Mouse (Mus musculus) kidney, embryonic 15.5 days (tissue): ENCODE results near the gene 5330417C22Rik. TPM values are rescaled to one million over a fixed set of nuclear protein-coding genes. Genes with fewer than 3 reads are reported as not detected.

Source experiments
- ATAC-seq: fragments of 200-750 bp; cut with Nextera tagmentation; replicated peaks from 2 replicates; pipeline ENCODE4 v1.8.0; 2017; ENCODE audit warnings: moderate TSS enrichment; ENCODE audit not compliant: low FRiP score
- H3K27ac ChIP-seq: fragments of 300-500 bp; sonication (generic); 2 replicates; pipeline ENCODE4 v1.5.1; 2015; ENCODE audit warnings: mild to moderate bottlenecking, inconsistent platforms
- H3K27me3 ChIP-seq: fragments of 300-500 bp; sonication (generic); 2 replicates; pipeline ENCODE4 v1.6.1; 2015; ENCODE audit warnings: inconsistent platforms
- H3K36me3 ChIP-seq: fragments of 300-500 bp; sonication (generic); 2 replicates; pipeline ENCODE4 v1.6.1; 2015; ENCODE audit warnings: inconsistent platforms
- H3K4me1 ChIP-seq: fragments of 300-500 bp; sonication (generic); 2 replicates; pipeline ENCODE4 v1.6.1; 2015; ENCODE audit warnings: inconsistent platforms
- H3K4me2 ChIP-seq: fragments of 300-500 bp; sonication (generic); 2 replicates; pipeline ENCODE4 v1.6.1; 2015; ENCODE audit warnings: moderate library complexity, mild to moderate bottlenecking, inconsistent platforms
- H3K4me3 ChIP-seq: fragments of 300-500 bp; sonication (generic); replicated peaks from 2 replicates; pipeline ENCODE4 v1.5.1; 2015; ENCODE audit warnings: mild to moderate bottlenecking, inconsistent platforms
- H3K9ac ChIP-seq: fragments of 300-500 bp; sonication (generic); 2 replicates; pipeline ENCODE4 v1.6.1; 2015; ENCODE audit warnings: mild to moderate bottlenecking, inconsistent platforms
- H3K9me3 ChIP-seq: fragments of 300-500 bp; sonication (generic); replicated peaks from 2 replicates; pipeline ENCODE4 v1.6.1; 2016; ENCODE audit warnings: inconsistent platforms
- WGBS: fragments of 180-500 bp; shearing (Covaris S2); methylation state at CpG from one replicate; pipeline ENCODE4 v1.1.7; 2015; ENCODE audit warnings: mixed read lengths; 5-methylcytosine and 5-hydroxymethylcytosine counted together
- microRNA-seq: library from miRNA; unstranded; fragments of <30 nt; microRNA quantifications from one replicate; pipeline ENCODE4, GENCODE M21; 2016
- polyA plus RNA-seq: library from polyadenylated mRNA; unstranded; fragments of >200 nt; fragmentation: Nextera tagmentation; extraction: Ambion mirVana; gene quantifications from 2 replicates; pipeline ENCODE4 v1.2.1, GENCODE M21; 2015

Gene 5330417C22Rik
- polyA plus RNA-seq, 1 experiment from 2014 or later: 1.00 TPM

DNA sequence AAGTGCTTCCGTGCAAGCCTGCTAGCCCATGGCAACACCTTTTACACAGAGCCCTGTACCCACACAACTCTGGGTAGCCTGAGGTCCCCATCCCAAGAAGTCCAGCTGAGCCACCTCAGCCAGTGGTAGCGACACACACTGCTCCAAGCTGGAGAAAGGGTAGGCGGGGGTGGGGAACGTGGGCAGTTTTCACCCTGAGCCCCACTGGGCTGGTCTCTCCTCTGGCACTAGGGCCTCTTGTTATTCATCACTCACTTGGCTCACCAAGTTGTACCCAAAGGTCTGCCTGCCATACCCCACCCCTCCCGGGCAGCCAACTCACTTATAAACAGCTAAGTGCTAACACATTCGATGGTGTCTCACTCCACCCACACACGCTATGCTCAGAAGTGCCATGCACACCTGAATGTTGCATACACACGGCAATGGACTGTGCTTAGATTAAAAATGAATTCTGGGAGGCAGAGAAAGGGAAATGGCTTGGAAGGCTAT is 127.8 kb downstream of the 5330417C22Rik start:
- peaks cover 38% of the 10 kb centered on the region for H3K36me3 ChIP-seq
- no peak overlapping the region for H3K27ac ChIP-seq
- ATAC-seq: no peak
- peaks cover 8% of the 10 kb centered on the region; the same call in 1 of the 2 replicates for H3K9me3 ChIP-seq
- no peak overlapping the region for H3K9ac ChIP-seq
- peaks cover 70% of the 10 kb centered on the region for H3K4me1 ChIP-seq
- H3K4me2 ChIP-seq: no peak overlapping the region
- no peak overlapping the region for H3K4me3 ChIP-seq
- 93% methylated on average over 8 of the region's 8 CpGs for WGBS
- no peaks in the 10 kb centered on the region for H3K27me3 ChIP-seq

- Histone ChIP-seq H3K4me1 (peaks cover 62% of the 10 kb centered on the region), H3K27ac (0 out of 2 replicates have a peak overlapping the region, but pooled peaks have one; percentile 32), H3K27me3 (0 out of 2 replicates have a peak, but pooled peaks cover 3% of the 10 kb centered on the region), H3K4me3 (no peak overlapping the region), H3K36me3 (peaks cover 41% of the 10 kb centered on the region), H3K4me2 (no peak overlapping the region), H3K9me3 (no peaks in the 10 kb centered on the region), H3K9ac (no peak overlapping the region)
- 89% methylated on average over 24 of the region's 24 CpGs for WGBS
- no peak for ATAC-seq
Measured at GRCm38 (mm10) chr3:108406306-108406885, 129.9 kb downstream of the 5330417C22Rik start.

Small RNA genes within 50 kb of the gene (microRNA-seq; reads per million reads assigned to microRNA genes)
- not detected for gene Gm22860

Other genes with a start within 250 kb of the 5330417C22Rik start
- gene Mybphl, start 171.6 kb downstream of the 5330417C22Rik start, polyA plus RNA-seq: not detected in 2 replicates
- 47.2 and 48.8 TPM in 2 replicates for gene Psrc1, start 152.7 kb downstream of the 5330417C22Rik start, polyA plus RNA-seq
- gene Celsr2, start 121.0 kb downstream of the 5330417C22Rik start, polyA plus RNA-seq: 19.3 and 21.6 TPM in 2 replicates
- gene Sars, start 91.3 kb downstream of the 5330417C22Rik start, polyA plus RNA-seq: 126 and 131 TPM in 2 replicates
- gene 1700013F07Rik, start 2.4 kb downstream of the 5330417C22Rik start, polyA plus RNA-seq: 0.50 TPM in 1 of 2 replicates, not detected in the other
- 34.0 and 35.6 TPM in 2 replicates for gene Tmem167b, start 25.9 kb upstream of the 5330417C22Rik start, polyA plus RNA-seq
- 34.2 and 42.9 TPM in 2 replicates for gene Taf13, start 35.2 kb upstream of the 5330417C22Rik start, polyA plus RNA-seq
- 8.4 and 10.9 TPM in 2 replicates for gene Wdr47, start 54.7 kb upstream of the 5330417C22Rik start, polyA plus RNA-seq
- gene Clcc1, start 117.4 kb upstream of the 5330417C22Rik start, polyA plus RNA-seq: 66.9 and 69.4 TPM in 2 replicates
- gene Gpsm2, start 185.8 kb upstream of the 5330417C22Rik start, polyA plus RNA-seq: 43.3 and 45.1 TPM in 2 replicates
- 0.05 and 0.10 TPM in 2 replicates for gene Aknad1, start 203.1 kb upstream of the 5330417C22Rik start, polyA plus RNA-seq